Mouse (Mus musculus) lung, postnatal 0 days (tissue): ENCODE measurements around the gene Bdkrb2.

Experiments used
- CTCF ChIP-seq: IDR thresholded peaks from 2 replicates; pipeline ENCODE4 v1.5.1; 2016; ENCODE audit warnings: antibody characterized with exemption, mild to moderate bottlenecking
- EP300 ChIP-seq: IDR thresholded peaks from 2 replicates; pipeline ENCODE4 v1.6.1; 2016; ENCODE audit warnings: antibody characterized with exemption, mild to moderate bottlenecking, control low read depth

DNA sequence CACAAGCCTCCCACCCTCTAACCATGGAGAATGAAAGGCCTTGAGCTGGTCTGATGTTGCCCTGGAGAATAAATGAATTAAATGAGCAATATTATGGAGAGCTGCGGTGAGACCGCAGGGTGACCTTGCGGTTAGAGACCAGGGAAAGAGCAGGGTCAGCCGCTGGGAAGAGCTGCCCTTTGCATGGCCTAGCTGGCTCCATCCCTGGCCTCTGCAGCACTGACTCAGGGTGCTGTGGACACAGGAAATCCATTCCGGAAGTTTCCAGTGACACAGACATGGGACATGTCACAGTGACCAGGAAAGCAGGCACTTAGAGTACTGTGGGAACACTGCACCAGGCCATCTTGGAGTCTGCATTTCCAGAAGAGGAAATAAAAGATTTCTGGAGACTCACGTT, 14.1 kb upstream of the Bdkrb2 start:
- TF ChIP-seq CTCF = no peak
- TF ChIP-seq EP300 = peak; percentile 72; the same call in 1 of the 2 replicates
